Mouse (Mus musculus) C2C12 (cell line): ENCODE measurements at regions not wholly inside any gene's neighbourhood (a gene's known extent, or its start where the extent isn't known, plus 50 kb on each side); places are given as distances from the start of the nearest gene placed in this dataset.

Experiments used
- H3K27me3 ChIP-seq: one replicate; pipeline ENCODE4 v1.6.1; 2011; ENCODE audit not compliant: control insufficient read depth, insufficient read depth, insufficient read length
- H3K36me3 ChIP-seq: one replicate; pipeline ENCODE4 v1.6.1; 2011; ENCODE audit not compliant: control insufficient read depth, insufficient read depth
- H3K4me3 ChIP-seq: one replicate; pipeline ENCODE4 v1.5.1; 2011; ENCODE audit warnings: mild to moderate bottlenecking, control low read depth; ENCODE audit not compliant: poor library complexity, insufficient read depth, severe bottlenecking
- H3K79me2 ChIP-seq: one replicate; pipeline ENCODE4 v1.6.1; 2011; ENCODE audit not compliant: control insufficient read depth, insufficient read depth
- H3K79me3 ChIP-seq: one replicate; pipeline ENCODE4 v1.6.1; 2011; ENCODE audit warnings: low read depth, control low read depth
- H3ac ChIP-seq: one replicate; pipeline ENCODE3; 2011; ENCODE audit warnings: low read depth; ENCODE audit not compliant: control insufficient read depth, insufficient read length
- CEBPB ChIP-seq: IDR thresholded peaks from one replicate; pipeline ENCODE4 v1.6.1; 2011; ENCODE audit warnings: low read depth, mild to moderate bottlenecking, control low read depth, moderate library complexity
- CTCF ChIP-seq: IDR thresholded peaks from one replicate; pipeline ENCODE4 v1.5.1; 2011; ENCODE audit not compliant: control insufficient read depth, insufficient read depth, insufficient read length
- FOSL1 ChIP-seq: IDR thresholded peaks from one replicate; pipeline ENCODE4 v1.8.0; 2011; ENCODE audit warnings: mild to moderate bottlenecking, low read length; ENCODE audit not compliant: poor library complexity, insufficient read depth, severe bottlenecking
- MAX ChIP-seq: IDR thresholded peaks from one replicate; pipeline ENCODE4 v1.6.1; 2011; ENCODE audit warnings: mild to moderate bottlenecking, control low read depth
- MYOD1 ChIP-seq: IDR thresholded peaks from one replicate; pipeline ENCODE4 v1.6.1; 2011; ENCODE audit warnings: low read depth; ENCODE audit not compliant: control insufficient read depth, insufficient read length
- MYOG ChIP-seq: IDR thresholded peaks from one replicate; pipeline ENCODE4 v1.6.1; 2011; ENCODE audit not compliant: control insufficient read depth, insufficient read length; ENCODE audit errors: extremely low read depth
- USF1 ChIP-seq: IDR thresholded peaks from one replicate; pipeline ENCODE4 v1.6.1; 2011; ENCODE audit warnings: low read depth, mild to moderate bottlenecking, control low read depth, moderate library complexity

GRCm38 (mm10) chr7:113113266-113113893 lies 93.9 kb upstream of the Arntl start:
- H3ac ChIP-seq, result no peak overlapping the region
- H3K36me3 ChIP-seq, result no peaks in the 10 kb centered on the region
- no peak overlapping the region for H3K4me3 ChIP-seq
- no peaks in the 10 kb centered on the region for H3K27me3 ChIP-seq
- H3K79me3 ChIP-seq, result no peaks in the 10 kb centered on the region
- TF ChIP-seq FOSL1 (no peak), MAX (no peak)
- H3K79me2 ChIP-seq, result no peaks in the 10 kb centered on the region

GRCm38 (mm10) chr7:113117599-113117998 lies 89.7 kb upstream of the Arntl start:
- no peaks in the 10 kb centered on the region for H3K79me2 ChIP-seq
- TF ChIP-seq MYOD1 (no peak), FOSL1 (no peak), CEBPB (no peak), MAX (no peak), MYOG (no peak), USF1 (no peak), CTCF (no peak)
- H3K4me3 ChIP-seq, result no peak overlapping the region
- no peaks in the 10 kb centered on the region for H3K27me3 ChIP-seq
- no peaks in the 10 kb centered on the region for H3K36me3 ChIP-seq
- H3K79me3 ChIP-seq, result no peaks in the 10 kb centered on the region
- H3ac ChIP-seq, result no peak overlapping the region

- Histone ChIP-seq H3K4me3 (no peak overlapping the region), H3ac (no peak overlapping the region), H3K79me3 (no peaks in the 10 kb centered on the region), H3K36me3 (no peaks in the 10 kb centered on the region), H3K79me2 (no peaks in the 10 kb centered on the region), H3K27me3 (no peaks in the 10 kb centered on the region)
- TF ChIP-seq MAX (no peak), CEBPB (no peak)
Measured at GRCm38 (mm10) chr7:113121911-113122319, 85.3 kb upstream of the Arntl start.

GRCm38 (mm10) chr7:113126010-113126409 lies 81.3 kb upstream of the Arntl start:
- H3K36me3 ChIP-seq, result no peaks in the 10 kb centered on the region
- H3K79me2 ChIP-seq, result no peaks in the 10 kb centered on the region
- TF ChIP-seq CEBPB (no peak), USF1 (no peak), MYOG (no peak), FOSL1 (no peak), MAX (no peak), MYOD1 (no peak), CTCF (no peak)
- no peaks in the 10 kb centered on the region for H3K27me3 ChIP-seq
- no peak overlapping the region for H3ac ChIP-seq
- H3K79me3 ChIP-seq, result no peaks in the 10 kb centered on the region
- no peak overlapping the region for H3K4me3 ChIP-seq

GRCm38 (mm10) chr7:113130552-113130951 lies 76.7 kb upstream of the Arntl start:
- no peaks in the 10 kb centered on the region for H3K79me3 ChIP-seq
- no peaks in the 10 kb centered on the region for H3K36me3 ChIP-seq
- H3K4me3 ChIP-seq, result no peak overlapping the region
- no peaks in the 10 kb centered on the region for H3K79me2 ChIP-seq
- no peaks in the 10 kb centered on the region for H3K27me3 ChIP-seq
- TF ChIP-seq FOSL1 (no peak), CEBPB (no peak), USF1 (no peak), MAX (no peak), CTCF (no peak)
- H3ac ChIP-seq, result no peak overlapping the region

- H3K27me3 ChIP-seq, result no peaks in the 10 kb centered on the region
- no peaks in the 10 kb centered on the region for H3K79me2 ChIP-seq
- peak; percentile 54 for TF ChIP-seq CTCF
- TF ChIP-seq USF1, result no peak
- H3ac ChIP-seq, result no peak overlapping the region
- no peaks in the 10 kb centered on the region for H3K79me3 ChIP-seq
- H3K4me3 ChIP-seq, result no peak overlapping the region
- H3K36me3 ChIP-seq, result no peaks in the 10 kb centered on the region
Measured at GRCm38 (mm10) chr7:113131945-113132538, 75.2 kb upstream of the Arntl start.
